Mouse (Mus musculus): ENCODE data around the gene Cps1. TPM values are rescaled to one million over a fixed set of nuclear protein-coding genes. Genes with fewer than 3 reads are reported as not detected.

The Cps1 gene
- total RNA-seq, 2 experiments from 2014 or later, result 0.05 to 0.07 TPM

DNA sequence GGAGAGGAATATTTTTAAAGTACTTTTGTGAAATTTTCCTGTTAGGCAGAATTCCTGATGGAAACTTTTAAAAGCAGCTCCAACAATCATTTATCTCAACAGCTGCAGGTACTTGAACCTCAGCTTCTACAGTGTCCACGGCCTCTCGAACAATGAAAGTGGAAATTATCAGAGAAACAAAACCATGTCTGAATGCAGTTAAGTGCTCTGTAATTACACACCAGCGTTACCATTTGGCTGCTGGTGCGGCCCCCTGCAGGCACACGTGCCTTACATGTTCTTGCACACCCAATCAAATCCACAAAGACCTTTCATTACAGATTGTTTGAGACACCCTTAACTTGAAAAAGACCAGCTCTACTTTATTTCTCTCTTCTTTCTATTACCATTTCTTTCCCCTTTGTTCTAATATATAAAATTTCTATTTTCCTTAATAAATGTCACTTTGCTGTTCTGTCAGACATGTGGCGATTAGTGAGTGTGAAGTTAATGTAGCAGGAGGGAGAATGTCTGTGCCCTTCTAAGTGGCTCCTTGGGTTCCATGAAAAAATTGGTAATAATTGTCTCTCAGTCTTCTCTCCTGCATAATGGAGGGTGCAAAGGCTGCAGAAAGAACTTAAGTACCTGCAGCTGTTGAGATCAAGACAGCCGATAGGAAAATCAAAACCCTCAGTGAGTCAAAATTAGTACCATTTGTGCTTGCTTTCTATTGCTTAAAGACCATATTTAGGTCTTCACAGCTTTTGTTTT, 112.8 kb downstream of the Cps1 start:
- no peak for DNase-seq

DNA sequence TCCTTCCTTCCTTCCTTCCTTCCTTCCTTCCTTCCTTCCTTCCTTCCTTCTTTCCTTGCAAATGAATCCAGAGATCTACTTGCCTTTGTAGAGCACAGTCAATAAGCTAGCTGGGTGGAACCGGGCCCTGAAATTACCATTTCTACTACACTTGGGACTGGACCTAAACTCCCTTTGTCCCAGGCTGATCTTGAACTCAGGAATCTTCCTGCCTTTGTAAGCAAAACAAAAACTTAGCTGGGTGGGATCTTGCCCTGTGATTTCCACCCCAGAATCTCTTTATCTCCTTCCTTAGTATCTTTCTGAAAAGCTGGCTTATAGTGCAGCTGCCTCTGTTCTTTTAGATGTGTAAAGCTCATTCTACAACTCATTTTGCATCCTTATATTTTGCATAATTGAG, 115.6 kb downstream of the Cps1 start:
- no peak for DNase-seq

DNA sequence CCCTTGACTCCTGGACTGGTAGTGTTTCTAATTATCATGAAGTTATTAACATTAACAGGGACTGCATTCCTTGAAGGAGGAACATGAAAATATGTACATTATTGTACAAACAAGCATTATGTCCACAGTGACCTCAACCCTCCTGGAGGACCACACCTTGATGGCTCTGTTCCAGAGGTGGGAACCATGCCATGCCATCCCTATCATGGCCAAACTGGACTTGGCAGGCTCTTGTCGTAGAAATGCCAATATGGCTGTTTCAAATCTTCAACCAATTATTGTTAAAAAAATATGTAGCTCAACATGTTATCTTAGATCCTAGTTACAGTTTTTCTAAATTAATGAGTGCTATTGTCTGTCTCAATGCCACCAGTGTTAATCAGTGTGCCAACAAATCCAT, 116.1 kb downstream of the Cps1 start:
- DNase-seq, result no peak

DNA sequence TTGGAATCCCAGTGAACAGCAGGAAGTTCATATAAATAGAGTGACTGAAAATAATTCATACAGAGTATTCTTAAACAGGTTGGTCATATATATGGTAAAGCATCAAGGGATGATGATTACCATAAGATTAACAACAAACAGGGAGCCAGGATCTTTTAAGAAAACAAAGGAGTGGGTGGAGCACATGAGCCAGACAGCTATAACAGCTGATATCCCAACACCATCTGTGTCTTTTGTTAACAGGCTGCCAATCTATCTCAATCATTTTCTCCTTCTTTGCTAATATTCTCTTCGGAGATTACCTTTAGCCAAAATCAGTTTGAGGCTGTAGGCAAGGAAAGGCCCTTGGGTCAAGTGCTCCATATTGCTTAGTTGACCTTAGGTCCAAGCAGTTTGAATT, 142.4 kb downstream of the Cps1 start:
- no peak for DNase-seq

DNA sequence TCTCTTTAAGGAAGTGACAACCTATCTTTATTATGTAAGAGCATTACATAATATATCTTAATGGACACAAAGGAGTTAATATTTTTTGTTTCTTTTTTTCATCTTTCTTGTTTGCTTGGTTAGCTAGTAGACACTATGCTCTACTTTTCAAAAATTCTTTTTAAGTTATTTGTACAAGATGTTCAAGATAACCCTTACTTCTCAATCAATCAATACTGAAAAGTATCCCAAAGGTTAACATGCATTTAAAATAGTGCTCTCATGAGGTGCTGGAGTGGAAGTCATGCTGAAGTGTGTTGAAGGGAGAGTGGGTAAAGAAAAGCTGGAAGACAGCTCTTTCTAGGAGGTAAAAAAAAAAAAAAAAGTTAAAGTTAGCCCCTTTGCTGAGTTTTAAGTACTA, 145.1 kb downstream of the Cps1 start:
- no peak for DNase-seq

DNA sequence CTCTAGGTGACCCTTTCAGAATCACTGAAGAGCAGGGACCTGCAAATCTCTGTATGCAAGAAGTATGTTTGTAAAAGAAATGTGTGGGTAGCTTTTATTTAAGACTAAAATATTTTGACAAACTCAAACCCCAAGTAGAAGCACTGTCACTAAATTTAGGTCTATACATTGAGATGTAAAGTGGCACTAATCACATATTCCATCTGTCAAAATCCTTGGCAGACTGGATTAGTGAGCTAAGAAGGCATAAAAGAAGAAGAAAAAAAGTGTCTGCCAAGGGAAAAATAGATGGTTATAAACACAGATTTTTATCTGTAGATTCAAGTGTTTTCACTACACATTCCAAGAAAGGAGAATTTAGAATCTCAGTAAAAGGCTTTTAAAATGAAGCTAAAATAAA, 145.6 kb downstream of the Cps1 start:
- no peak for DNase-seq

DNA sequence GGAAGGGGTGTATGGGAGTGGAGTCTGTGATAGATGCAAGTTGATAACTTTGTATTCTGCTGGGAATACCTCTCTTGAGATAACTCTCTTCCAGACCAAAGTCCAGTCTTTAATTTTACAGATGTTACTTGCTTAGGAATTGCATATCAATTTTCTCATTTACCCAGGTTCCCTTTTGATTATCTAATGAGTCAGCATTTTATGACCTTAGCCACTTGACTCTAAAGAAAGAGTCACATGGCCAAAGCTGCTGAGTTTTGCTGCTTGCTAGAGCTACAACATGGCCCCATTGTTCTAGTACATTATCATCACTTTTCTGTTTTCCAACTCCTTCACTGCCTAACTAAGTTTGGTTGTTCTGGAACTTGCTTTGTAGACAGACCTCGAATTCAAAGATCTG, 153.4 kb downstream of the Cps1 start:
- no peak for DNase-seq

Other genes starting within 250 kb of the Cps1 start
- gene Myl1, start 177.6 kb upstream of the Cps1 start, total RNA-seq (2021), result 10 to 100 TPM; 35.0 to 75.2 TPM
- gene Lancl1, start 84.2 kb upstream of the Cps1 start, total RNA-seq (2021), result 10 to 100 TPM; 32.9 to 39.4 TPM

Data from heart, postnatal 4 days (tissue).